Mouse (Mus musculus): ENCODE measurements at regions not wholly inside any gene's neighbourhood (a gene's known extent, or its start where the extent isn't known, plus 50 kb on each side); places are given as distances from the start of the nearest gene placed in this dataset.
A peak's percentile ranks its signal among the peaks of the same experiment; 100 is the strongest.

- Histone ChIP-seq H3K9ac (ENCODE audit: low read length) (no peak overlapping the region), H3K9me3 (ENCODE audit: control insufficient read depth, low read length) (no peaks in the 10 kb centered on the region), H3K27ac (ENCODE audit: low read length) (no peak overlapping the region), H3K36me3 (ENCODE audit: control insufficient read depth, insufficient read depth, low read length) (no peaks in the 10 kb centered on the region), H3K4me3 (ENCODE audit: low read length) (no peak overlapping the region), H3K27me3 (ENCODE audit: control insufficient read depth, insufficient read depth, low read depth, low read length) (no peaks in the 10 kb centered on the region), H3K4me1 (replicated peaks; ENCODE audit: control insufficient read depth, insufficient read depth, low read length) (no peaks in the 10 kb centered on the region), H3K4me2 (ENCODE audit: low read depth, low read length) (no peak overlapping the region)
- no peak for ATAC-seq (ENCODE audit: low read depth)
- 49% methylated on average over 2 of the region's 2 CpGs for WGBS
These were observed 199.5 kb downstream of the Cenpw start for GRCm38 (mm10) chr10:30000836-30001235.

- 34% methylated on average over 2 of the region's 2 CpGs for WGBS
- Histone ChIP-seq H3K27me3 (ENCODE audit: control insufficient read depth, insufficient read depth, low read depth, low read length) (no peaks in the 10 kb centered on the region), H3K27ac (ENCODE audit: low read length) (no peak overlapping the region), H3K4me1 (replicated peaks; ENCODE audit: control insufficient read depth, insufficient read depth, low read length) (no peaks in the 10 kb centered on the region), H3K9me3 (ENCODE audit: control insufficient read depth, low read length) (no peaks in the 10 kb centered on the region), H3K4me2 (ENCODE audit: low read depth, low read length) (no peak overlapping the region), H3K9ac (ENCODE audit: low read length) (no peak overlapping the region), H3K4me3 (ENCODE audit: low read length) (no peak overlapping the region), H3K36me3 (ENCODE audit: control insufficient read depth, insufficient read depth, low read length) (no peaks in the 10 kb centered on the region)
- peak; percentile 36; the same call in 1 of the 2 replicates for ATAC-seq (ENCODE audit: low read depth)
These were observed 218.8 kb downstream of the Cenpw start for GRCm38 (mm10) chr10:29981539-29981938.
